Mouse (Mus musculus) megakaryocyte-erythroid progenitor cell, adult 5-6 weeks (primary cell): ENCODE results near the gene Ccdc38. TPM values are rescaled to one million over a fixed set of nuclear protein-coding genes. Genes with fewer than 3 reads are reported as not detected.
"Not testable (repeated sequence)": the region's sequence is repeated elsewhere in the genome, so short reads cannot be mapped to it uniquely, and the experiment has no call there.

Experiments
- ATAC-seq: replicated peaks from 2 replicates; pipeline ENCODE4 v1.8.0; 2016; ENCODE audit warnings: mild to moderate bottlenecking, inconsistent platforms; ENCODE audit not compliant: severe bottlenecking, poor library complexity, low FRiP score, low TSS enrichment
- total RNA-seq, 2 experiments: library from RNA; stranded (forward) in 1 of 2; stranded (reverse) in 1 of 2; fragments of 200-1000, 215-1000 nt in 1 of 2; fragments of >200 nt in 1 of 2; fragmentation: Nextera tagmentation in 1 of 2; gene quantifications; 2 replicates each; pipeline ENCODE4 v1.2.3; 2014 to 2017

The Ccdc38 gene
- total RNA-seq, 2 experiments from 2014 or later = not detected

DNA sequence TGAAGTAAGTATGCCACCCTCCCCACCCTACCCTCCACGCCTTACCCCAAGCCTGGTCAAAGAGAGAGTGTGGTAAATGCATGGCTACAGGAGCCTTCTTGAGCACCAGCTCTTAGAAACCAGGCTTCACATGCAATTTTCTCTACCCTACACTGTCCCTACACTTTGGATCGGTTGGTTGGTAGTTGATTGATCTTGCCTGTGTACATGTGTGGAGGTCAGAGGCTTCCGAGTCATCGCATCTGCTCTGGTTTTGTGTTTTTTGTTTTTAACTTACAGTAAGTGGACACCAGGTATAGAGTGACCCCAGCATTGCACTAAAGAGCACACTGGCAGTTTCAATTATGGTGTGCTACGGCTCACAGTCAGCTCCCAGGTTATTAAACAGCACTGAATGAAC, 3.7 kb downstream of the Ccdc38 start:
- ATAC-seq = no peak

DNA sequence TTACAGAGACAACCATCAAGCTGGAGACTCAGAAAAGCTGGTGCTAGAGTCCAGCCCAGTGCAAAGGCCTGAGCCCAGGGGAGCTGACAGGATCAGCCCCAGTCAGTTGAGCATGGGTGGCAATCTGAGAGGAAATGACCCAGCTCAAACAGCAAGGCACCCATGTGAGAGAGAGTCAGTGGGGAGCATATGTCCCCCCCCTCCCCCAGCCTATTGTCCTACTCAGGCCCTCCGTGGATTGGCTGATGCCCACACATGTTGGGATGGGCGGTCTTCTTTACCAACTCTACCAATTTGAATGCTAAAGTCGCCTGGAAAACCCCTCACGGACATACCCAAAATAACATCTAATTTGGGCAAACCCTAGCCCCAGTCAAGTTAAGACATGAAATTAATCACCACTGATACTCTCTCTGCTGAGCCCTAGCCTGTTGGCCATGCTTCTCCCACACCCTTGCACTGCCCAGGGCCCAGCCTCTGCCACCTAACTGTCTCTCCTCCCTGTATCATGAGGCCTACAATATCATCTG, 7.4 kb downstream of the Ccdc38 start:
- ATAC-seq = no peak

DNA sequence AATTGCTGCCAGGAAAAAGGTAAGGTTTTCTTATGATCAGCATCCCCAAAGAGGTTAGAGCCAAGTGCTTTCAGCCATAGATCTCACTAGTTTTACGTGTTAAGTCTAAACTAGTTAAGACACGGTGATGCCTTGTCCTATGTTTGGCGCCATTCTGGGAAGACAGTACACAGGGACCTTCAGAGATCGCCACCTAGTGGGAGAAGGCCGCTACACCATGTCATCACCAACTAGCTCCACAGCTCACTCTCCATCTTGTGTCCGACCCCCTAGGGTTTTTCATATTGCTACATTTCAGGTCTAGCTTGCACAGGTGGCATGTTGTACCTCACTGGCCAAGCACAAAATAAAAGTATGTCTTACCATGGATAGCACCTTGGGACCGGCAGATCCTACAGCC, 8.6 kb downstream of the Ccdc38 start:
- ATAC-seq = peak; percentile 93

DNA sequence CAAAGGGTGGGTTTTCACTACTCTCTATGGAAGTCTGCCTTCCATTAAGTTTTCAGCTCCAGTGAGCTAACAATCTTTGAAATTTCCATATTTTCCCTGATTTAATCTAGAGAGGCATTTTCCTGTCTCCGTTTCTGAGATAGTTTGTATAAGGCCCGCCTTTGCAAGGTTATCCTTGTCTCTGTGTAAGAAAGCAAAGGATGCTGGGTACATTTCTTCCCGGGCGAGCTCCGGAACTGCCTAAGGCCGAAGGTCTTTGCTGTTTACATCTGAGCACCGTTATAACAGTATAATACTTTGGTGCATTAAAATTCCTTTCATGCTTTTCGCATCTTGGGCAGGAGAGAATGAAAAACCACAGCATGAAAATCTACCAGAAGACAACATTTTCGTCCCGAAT, 9.4 kb downstream of the Ccdc38 start:
- no peak for ATAC-seq

DNA sequence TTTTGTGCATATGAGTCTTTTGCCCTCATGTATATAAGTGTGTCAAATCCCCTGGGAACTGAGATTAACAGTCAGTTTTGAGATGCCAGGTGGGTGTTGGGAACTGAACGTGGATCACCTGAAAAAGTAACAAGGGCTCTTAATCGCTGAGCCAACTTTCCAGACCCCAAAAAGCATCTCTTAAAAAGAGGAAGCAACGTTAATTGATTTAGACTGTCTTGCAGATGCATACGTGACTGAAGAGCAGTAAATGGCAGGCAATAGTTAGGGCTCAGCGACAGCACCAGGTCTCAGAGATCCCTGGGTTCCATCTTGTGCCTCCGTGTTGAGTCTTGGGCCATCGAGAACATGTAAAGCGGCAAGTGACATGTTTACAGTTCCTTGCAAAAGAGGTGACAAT, 12.2 kb downstream of the Ccdc38 start:
- ATAC-seq = no peak

DNA sequence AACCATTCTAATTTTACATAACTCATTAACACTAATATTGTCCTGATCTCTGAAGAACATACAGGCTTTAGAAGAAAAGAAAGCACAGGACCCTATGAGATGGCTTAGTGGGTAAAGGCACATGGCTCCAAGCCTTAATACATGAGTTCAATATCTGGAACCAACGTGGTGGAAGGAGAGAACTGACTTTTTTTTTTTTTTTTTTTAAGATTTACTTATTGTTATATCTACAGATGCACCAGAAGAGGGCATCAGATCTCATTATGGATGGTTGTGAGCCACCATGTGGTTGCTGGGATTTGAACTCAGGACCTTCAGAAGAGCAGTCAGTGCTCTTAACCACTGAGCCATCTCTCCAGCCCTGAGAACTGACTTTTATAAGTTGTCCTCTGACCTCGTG, 17.5 kb downstream of the Ccdc38 start:
- not testable (repeated sequence) for ATAC-seq

DNA sequence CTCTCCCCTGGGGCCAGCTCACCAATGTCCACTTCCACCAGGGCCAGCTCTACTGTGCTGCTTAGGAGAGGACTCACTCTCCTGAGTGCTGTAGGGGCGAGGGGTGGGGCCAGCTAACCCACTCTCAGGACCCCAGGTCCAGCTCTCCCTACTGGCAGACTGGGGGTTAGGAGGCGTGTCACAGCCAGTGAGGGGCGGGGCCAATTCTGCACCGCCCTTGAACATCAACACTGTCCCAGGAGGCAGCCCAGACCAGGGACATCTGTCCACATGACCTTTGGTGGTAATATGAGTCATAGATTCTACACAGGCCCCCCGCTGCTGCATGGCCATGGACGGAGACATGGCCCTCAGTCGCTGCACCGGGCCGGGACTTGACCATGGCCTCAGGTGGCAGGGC, 19.4 kb downstream of the Ccdc38 start:
- no peak for ATAC-seq

DNA sequence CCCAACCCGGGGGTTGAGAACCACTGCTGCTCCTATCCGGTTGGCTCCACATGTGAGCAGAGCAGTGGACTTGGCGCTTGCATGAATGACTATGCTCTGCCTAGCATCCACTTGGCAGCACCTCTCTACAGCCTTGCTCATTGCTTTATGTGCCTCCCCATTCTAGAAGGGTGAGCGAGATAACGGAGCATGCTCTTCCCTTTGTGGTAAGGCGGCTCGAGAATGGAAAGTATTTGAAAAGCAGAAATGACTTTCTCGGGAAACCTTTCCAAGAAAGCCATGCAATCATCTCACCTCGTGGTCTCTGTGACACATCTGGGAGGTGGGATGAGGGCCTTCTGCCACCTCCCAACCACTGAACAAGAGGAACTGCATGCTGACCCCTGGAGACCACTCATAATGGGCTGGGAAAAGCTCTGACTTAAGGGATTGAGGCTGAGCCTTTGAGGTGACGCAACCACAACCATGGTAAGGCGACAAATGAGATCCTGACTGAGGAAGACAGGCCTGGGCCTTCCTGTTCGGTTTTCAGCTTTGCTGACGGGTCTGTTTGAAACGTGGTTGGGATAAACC, 24.2 kb downstream of the Ccdc38 start:
- ATAC-seq = no peak

DNA sequence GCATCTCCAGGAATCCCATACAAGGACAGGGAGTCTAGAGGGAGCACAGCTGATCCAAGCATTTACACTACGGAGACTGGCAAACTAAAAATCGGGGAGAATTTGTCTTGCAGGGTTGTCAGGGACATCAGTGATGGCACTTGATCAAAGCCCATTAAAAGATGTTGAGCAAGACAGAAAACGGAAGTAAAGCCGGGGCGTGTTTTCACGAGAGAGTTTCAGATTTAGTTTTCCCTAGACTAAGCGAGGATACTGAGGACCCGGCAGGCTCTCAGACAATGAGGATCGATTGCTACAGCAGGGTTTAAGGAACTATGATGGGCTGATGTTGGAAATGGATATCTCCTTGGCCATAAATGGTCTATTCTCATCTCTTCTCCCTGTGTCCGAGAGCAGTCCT, 26.6 kb downstream of the Ccdc38 start:
- no peak for ATAC-seq

DNA sequence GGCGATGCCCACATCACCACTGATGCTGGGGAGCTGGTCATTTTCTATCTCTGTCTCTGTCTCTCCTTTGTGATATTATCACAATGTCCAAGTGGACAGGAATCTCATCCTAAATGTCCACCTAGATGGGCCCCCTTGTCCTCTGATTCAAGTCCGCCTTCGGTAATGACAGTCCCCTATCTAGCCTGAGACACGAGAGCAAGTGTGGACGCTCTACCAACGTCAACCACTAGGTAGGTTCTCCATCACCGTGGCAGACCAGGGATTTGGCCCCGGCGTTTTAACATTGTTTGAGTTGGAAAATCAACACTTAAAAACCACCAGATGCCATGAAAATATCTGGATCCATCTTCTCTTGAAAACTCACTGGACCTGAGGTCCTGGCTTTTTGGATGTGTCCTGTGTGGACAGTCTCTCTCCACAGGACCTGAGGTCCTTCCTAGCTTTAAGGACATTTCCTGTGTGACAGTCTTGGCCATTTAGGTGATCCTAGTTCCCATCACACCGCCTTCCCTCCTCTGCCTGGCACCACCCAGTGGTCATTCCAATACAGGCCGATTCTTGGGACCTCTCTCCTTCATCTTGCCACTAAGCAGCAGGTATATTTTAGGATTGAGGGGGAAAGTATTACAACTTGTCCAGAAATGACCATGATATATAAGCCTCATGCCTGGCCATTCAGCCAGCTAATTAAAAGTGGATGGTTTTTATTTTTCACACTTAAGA, 27.6 kb downstream of the Ccdc38 start:
- ATAC-seq = no peak

DNA sequence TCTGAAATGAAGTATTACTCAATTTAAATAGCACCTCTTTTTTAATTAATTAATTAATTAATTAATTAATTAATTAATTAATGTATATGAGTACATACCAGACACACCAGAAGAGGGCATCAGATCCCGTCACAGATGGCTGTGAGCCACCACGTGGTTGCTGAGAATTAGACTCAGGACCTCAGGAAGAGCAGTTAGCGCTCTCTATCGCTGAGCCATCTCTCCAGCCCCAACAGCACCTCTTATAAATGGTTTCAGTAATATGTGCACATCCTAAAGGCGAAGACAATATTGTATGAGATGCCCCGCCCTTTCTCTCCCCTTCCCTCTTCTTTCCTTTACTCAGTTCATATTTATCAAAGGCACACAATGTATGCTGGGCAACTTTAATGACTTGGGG, 28.2 kb downstream of the Ccdc38 start:
- no peak for ATAC-seq

DNA sequence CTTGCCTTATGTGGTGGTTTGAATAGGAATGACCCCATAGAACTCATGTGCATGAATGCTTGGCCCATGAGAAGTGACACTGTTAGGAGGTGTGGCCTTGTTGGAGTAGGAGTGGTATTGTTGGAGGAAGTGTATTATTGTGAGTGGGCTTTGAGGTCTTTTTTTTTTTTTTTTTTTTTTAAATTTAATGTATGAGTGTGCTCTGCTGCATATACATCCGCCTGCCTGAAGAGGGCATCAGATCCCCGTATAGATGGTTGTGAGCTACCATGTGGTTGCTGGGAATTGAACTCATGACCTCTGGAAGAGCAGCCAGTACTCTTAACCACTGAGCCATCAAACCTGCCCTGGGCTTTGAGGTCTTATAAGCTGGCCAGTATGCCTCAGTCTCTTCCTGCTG, 31.8 kb downstream of the Ccdc38 start:
- ATAC-seq = no peak

DNA sequence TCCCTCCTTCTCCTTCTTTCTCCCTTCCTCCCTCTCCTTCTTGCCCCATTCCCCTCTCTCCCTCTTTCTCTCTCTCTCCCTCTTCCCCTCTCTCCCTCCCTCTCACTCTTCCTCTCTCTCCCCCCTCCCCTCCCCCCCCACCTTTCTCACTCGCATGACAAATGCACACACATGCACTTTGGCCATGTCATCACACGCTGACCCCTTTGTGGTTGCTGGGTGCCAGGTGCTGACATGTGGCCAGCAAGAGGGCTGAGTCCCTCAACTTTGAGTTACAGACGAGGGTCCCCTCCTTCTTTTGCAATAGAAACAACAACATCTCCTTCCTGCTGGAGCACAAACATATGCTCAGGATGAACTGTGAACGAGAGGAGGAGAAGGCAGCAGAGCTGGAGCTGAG, 34.5 kb downstream of the Ccdc38 start:
- ATAC-seq = no peak

DNA sequence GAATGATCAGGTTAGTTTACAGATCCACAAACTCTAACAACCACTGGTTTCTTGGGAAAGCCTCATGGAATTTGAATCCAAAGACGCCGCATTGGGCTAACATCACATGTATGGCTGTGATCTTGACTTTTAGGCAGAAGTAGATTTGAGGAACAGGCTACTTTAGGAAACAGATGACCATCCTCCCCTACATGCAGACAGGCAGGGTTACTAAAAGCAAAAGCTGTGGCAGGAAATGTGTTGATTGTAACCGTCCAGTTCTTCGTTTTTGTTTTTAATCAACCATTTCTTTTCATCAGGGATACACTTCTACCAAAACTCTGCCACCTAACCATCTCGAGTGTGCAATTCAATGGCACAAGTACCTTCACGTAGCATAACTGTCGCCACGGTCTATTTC, 35.5 kb downstream of the Ccdc38 start:
- ATAC-seq = no peak

DNA sequence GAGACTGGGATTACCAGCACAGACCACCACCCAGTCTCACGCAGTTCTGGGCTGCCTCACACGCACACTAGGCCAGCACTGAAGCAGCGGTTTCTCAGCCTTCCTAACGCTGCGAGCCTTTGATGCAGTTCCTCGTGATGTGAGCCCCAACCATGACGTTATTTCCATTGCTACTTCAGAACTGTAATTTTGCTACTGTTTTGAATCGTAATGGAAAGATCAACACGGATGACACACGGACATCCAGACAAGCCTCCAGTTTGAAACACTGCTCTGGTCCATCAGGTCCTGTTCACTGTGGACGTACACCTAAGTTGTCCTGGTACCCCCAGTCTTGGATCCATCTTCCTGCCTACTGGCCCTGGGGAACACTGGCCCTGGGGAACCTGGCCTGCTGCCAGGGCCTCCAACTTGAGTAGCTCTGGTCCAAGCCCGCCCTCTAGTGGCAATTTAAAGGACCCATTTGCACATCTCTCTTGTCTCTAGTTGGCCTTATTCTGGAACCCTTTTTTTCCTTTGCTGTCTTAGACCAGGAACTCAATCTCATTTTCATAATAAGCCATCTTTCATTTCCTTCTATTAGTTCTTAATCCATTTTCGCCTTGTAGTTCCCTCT, 36.9 kb downstream of the Ccdc38 start:
- ATAC-seq = peak; percentile 77

DNA sequence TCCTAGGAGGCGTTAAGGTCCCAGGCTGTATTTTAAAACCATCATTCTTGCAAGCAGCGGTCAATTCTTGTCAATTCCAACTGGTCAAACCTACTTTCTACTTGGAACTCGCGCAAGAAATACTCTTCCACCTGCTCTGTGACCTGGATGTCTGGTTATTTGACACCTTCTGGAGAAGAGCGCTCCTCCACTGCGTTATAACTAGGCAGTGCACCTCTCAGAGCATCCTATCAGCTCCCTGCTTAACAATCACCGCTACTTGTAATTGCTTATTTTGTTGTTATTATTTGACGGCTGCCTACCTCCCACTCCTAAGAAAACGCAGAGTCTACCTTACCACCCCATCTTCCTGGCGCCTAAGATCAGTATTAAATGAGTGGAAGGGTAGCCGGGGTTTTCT, 48.4 kb downstream of the Ccdc38 start:
- peak; percentile 16; the same call in 1 of the 2 replicates for ATAC-seq

DNA sequence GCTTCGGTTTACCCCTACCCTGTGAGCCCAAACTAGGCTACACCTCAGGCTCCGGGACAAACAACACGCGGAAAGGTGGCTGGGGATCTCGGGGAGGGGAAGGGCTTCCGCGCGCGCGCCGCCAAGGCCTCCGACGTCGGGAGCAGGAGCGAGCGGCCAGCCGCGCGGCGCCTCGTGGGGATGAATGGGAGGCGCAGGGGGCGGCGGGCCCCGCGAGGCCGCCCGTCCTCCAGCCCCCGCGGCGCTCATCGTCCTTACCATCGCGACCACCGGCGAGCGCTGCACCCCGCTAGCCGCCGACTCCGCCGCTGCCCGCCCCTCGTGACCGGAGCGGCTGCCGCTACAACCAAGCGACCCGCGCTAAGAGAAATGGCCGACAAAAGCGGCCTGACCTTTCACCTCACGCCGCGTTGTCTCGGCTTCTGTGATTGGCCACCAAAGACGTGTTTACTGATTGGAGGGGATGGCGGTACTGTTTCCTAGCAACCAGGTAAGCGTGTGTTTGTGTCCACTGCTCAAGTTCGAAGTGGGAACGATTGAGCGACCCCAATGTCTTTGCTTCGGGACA, 48.9 kb downstream of the Ccdc38 start, which contains the start of gene Snrpf:
TSS of gene Snrpf (minus strand) at position 426 of the 568 bp plus-strand sequence.
- peak; percentile 79 for ATAC-seq

DNA sequence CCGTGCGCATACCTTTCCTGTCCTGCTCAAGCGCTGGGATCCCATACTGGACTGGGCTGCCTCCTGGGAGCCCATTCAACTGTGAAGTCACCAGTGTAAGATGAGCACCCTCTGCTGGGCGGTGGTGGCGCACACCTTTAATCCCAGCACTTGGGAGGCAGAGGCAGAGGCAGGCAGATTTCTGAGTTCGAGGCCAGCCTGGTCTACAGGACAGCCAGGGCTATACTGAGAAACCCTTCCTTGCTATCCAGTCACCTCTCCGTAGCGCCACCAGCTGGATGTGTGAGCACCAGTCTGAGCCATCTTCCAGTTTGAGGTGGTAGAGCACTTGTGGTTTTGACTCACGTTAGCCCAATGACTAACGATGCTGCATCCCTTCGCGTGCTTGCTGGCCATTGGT, 52.0 kb downstream of the Ccdc38 start:
- 0 out of 2 replicates have a peak, but pooled peaks have one; percentile 42 for ATAC-seq

DNA sequence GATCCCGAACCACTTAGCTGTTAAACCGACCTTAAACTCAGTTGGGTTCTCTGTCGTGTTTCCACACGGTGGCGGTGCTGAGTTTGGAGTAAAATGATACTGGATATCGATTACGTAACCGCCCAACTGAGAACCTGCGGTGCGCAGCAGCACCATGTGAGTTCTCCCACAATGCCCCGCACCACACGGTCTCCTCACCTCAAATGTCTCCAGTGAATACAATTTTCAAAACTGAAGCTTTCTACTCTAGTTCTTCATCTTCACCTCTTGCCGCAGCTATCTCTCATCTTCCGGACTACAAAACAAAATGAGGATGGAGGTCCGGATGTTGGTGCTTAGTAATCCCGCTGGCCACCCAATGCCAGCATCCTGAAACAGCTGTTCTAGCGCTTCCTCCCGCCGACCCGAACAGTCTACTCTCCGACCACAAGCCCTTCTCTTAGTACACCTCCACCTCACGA, 53.6 kb downstream of the Ccdc38 start:
- peak; percentile 84 for ATAC-seq

DNA sequence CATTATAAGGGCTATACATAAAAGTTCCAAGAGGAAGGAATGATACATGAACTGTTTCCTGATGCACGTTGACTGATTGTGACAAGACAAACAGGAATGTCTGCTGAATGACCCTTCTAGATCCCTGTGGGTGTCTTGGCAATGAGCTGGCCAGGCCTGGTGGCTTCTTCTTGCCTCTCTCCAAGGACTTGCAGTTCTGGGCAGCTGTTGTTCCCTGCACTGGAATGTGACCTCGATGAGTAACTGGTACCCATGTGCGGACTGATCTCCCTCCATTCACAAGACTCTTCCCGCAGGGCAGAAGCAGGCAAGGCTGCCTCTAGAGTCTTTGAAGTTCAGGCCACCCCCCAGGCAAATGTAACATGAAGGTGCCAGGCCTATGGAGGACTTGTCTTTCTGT, 55.4 kb downstream of the Ccdc38 start:
- ATAC-seq = no peak
